Mouse (Mus musculus) midbrain, embryonic 13.5 days (tissue): Measurements from ENCODE around the gene Xylt1. TPM values are rescaled to one million over a fixed set of nuclear protein-coding genes. Genes with fewer than 3 reads are reported as not detected.

ENCODE experiments used
- ATAC-seq: fragments of 200-750 bp; cut with Nextera tagmentation; 2 replicates; pipeline ENCODE4 v1.8.0; 2017; ENCODE audit warnings: mild to moderate bottlenecking, moderate TSS enrichment, moderate library complexity
- H3K27ac ChIP-seq: fragments of 300-500 bp; sonication (generic); 2 replicates; pipeline ENCODE4 v1.5.1; 2015; ENCODE audit warnings: inconsistent platforms, mild to moderate bottlenecking, moderate library complexity
- H3K27me3 ChIP-seq: fragments of 300-500 bp; sonication (generic); 2 replicates; pipeline ENCODE4 v1.6.1; 2015; ENCODE audit warnings: mild to moderate bottlenecking, inconsistent platforms
- H3K36me3 ChIP-seq: fragments of 300-500 bp; sonication (generic); 2 replicates; pipeline ENCODE4 v1.6.1; 2015; ENCODE audit warnings: mild to moderate bottlenecking, inconsistent platforms
- H3K4me1 ChIP-seq: fragments of 300-500 bp; sonication (generic); replicated peaks from 2 replicates; pipeline ENCODE4 v1.6.1; 2015; ENCODE audit warnings: inconsistent platforms
- H3K4me2 ChIP-seq: fragments of 300-500 bp; sonication (generic); replicated peaks from 2 replicates; pipeline ENCODE4 v1.6.1; 2015; ENCODE audit warnings: moderate library complexity, mild to moderate bottlenecking, inconsistent platforms
- H3K4me3 ChIP-seq: fragments of 300-500 bp; sonication (generic); replicated peaks from 2 replicates; pipeline ENCODE4 v1.5.1; 2015; ENCODE audit warnings: mild to moderate bottlenecking, inconsistent platforms
- H3K9ac ChIP-seq: fragments of 300-500 bp; sonication (generic); replicated peaks from 2 replicates; pipeline ENCODE4 v1.6.1; 2015; ENCODE audit warnings: mild to moderate bottlenecking, inconsistent platforms
- H3K9me3 ChIP-seq: fragments of 300-500 bp; sonication (generic); 2 replicates; pipeline ENCODE4 v1.6.1; 2016; ENCODE audit warnings: mild to moderate bottlenecking, inconsistent platforms
- WGBS: fragments of 180-500 bp; shearing (Covaris S2); methylation state at CpG from one replicate; pipeline ENCODE4 v1.1.7; 2015; 5-methylcytosine and 5-hydroxymethylcytosine counted together
- polyA plus RNA-seq: library from polyadenylated mRNA; unstranded; fragments of >200 nt; fragmentation: Nextera tagmentation; extraction: Ambion mirVana; gene quantifications from 2 replicates; pipeline ENCODE4 v1.2.1, GENCODE M21; 2015

The Xylt1 gene
- polyA plus RNA-seq, 1 experiment from 2014 or later, result 1.7 TPM

- peaks cover 40% of the 10 kb centered on the region for H3K27me3 ChIP-seq
- no peaks in the 10 kb centered on the region for H3K9me3 ChIP-seq
- H3K4me1 ChIP-seq, result peaks cover 29% of the 10 kb centered on the region
- ATAC-seq, result peak; percentile 82
- peak overlapping the region; percentile 86 for H3K27ac ChIP-seq
- H3K4me3 ChIP-seq, result peak overlapping the region; percentile 85
- no peaks in the 10 kb centered on the region for H3K36me3 ChIP-seq
- WGBS, result under 1% methylated on average over 50 of the region's 64 CpGs
- peak overlapping the region; percentile 89 for H3K9ac ChIP-seq
- peak overlapping the region; percentile 86 for H3K4me2 ChIP-seq
Measured at GRCm38 (mm10) chr7:117381188-117381981, 606 bp downstream of the Xylt1 start.

- 38% methylated on average over 2 of the region's 2 CpGs for WGBS
- no peak overlapping the region for H3K27ac ChIP-seq
- ATAC-seq, result no peak
Measured at GRCm38 (mm10) chr7:117382006-117382405, 1.2 kb downstream of the Xylt1 start.

GRCm38 (mm10) chr7:117383147-117383940 is 2.6 kb downstream of the Xylt1 start:
- Histone ChIP-seq H3K36me3 (no peaks in the 10 kb centered on the region), H3K9ac (0 out of 2 replicates have a peak overlapping the region, but pooled peaks have one; percentile 28), H3K9me3 (no peaks in the 10 kb centered on the region), H3K4me1 (peaks cover 29% of the 10 kb centered on the region), H3K4me3 (peak overlapping the region; percentile 85), H3K27me3 (peaks cover 29% of the 10 kb centered on the region), H3K4me2 (peak overlapping the region; percentile 86), H3K27ac (no peak overlapping the region)
- ATAC-seq, result no peak
- WGBS, result 72% methylated on average over 7 of the region's 7 CpGs

More at GRCm38 (mm10) chr7:117382006-117382405, 1.2 kb downstream of the Xylt1 start:
- peak overlapping the region; percentile 85 for H3K4me3 ChIP-seq
- peak overlapping the region; percentile 89 for H3K9ac ChIP-seq
- no peaks in the 10 kb centered on the region for H3K36me3 ChIP-seq
- no peaks in the 10 kb centered on the region for H3K9me3 ChIP-seq
- peaks cover 40% of the 10 kb centered on the region for H3K27me3 ChIP-seq
- H3K4me1 ChIP-seq, result peaks cover 29% of the 10 kb centered on the region
- peak overlapping the region; percentile 86 for H3K4me2 ChIP-seq

GRCm38 (mm10) chr7:117386376-117386775 is 5.6 kb downstream of the Xylt1 start:
- Histone ChIP-seq H3K27me3 (peaks cover 14% of the 10 kb centered on the region), H3K4me3 (no peak overlapping the region), H3K4me1 (peaks cover 20% of the 10 kb centered on the region), H3K9ac (no peak overlapping the region), H3K27ac (no peak overlapping the region), H3K36me3 (no peaks in the 10 kb centered on the region), H3K4me2 (no peak overlapping the region), H3K9me3 (no peaks in the 10 kb centered on the region)
- ATAC-seq, result no peak
- WGBS, result 89% methylated on average over 4 of the region's 4 CpGs

- 87% methylated on average over 9 of the region's 9 CpGs for WGBS
- no peaks in the 10 kb centered on the region for H3K36me3 ChIP-seq
- no peaks in the 10 kb centered on the region for H3K9me3 ChIP-seq
- 0 out of 2 replicates have a peak, but pooled peaks cover 3% of the 10 kb centered on the region for H3K4me1 ChIP-seq
- no peak overlapping the region for H3K4me3 ChIP-seq
- H3K4me2 ChIP-seq, result no peak overlapping the region
- ATAC-seq, result no peak
- H3K9ac ChIP-seq, result no peak overlapping the region
- H3K27ac ChIP-seq, result no peak overlapping the region
- H3K27me3 ChIP-seq, result no peaks in the 10 kb centered on the region; the same call in 1 of the 2 replicates
Measured at GRCm38 (mm10) chr7:117388284-117388988, 7.7 kb downstream of the Xylt1 start.

- no peaks in the 10 kb centered on the region for H3K9me3 ChIP-seq
- ATAC-seq, result no peak
- 95% methylated on average over 3 of the region's 3 CpGs for WGBS
- no peak overlapping the region for H3K9ac ChIP-seq
- 0 out of 2 replicates have a peak, but pooled peaks cover 3% of the 10 kb centered on the region for H3K4me1 ChIP-seq
- no peaks in the 10 kb centered on the region for H3K36me3 ChIP-seq
- no peak overlapping the region for H3K4me3 ChIP-seq
- H3K27ac ChIP-seq, result no peak overlapping the region
- no peak overlapping the region for H3K4me2 ChIP-seq
- H3K27me3 ChIP-seq, result no peaks in the 10 kb centered on the region
Measured at GRCm38 (mm10) chr7:117389048-117389447, 8.3 kb downstream of the Xylt1 start.

GRCm38 (mm10) chr7:117392863-117393569 is 12.2 kb downstream of the Xylt1 start:
- ATAC-seq, result no peak
- Histone ChIP-seq H3K9me3 (no peaks in the 10 kb centered on the region), H3K4me1 (peaks cover 15% of the 10 kb centered on the region), H3K4me2 (no peak overlapping the region), H3K27me3 (no peaks in the 10 kb centered on the region), H3K27ac (no peak overlapping the region), H3K9ac (no peak overlapping the region), H3K36me3 (no peaks in the 10 kb centered on the region), H3K4me3 (no peak overlapping the region)
- 75% methylated on average over 13 of the region's 13 CpGs for WGBS

- H3K36me3 ChIP-seq, result no peaks in the 10 kb centered on the region
- no peaks in the 10 kb centered on the region for H3K27me3 ChIP-seq
- H3K9ac ChIP-seq, result no peak overlapping the region
- H3K4me2 ChIP-seq, result no peak overlapping the region
- H3K4me1 ChIP-seq, result peaks cover 15% of the 10 kb centered on the region
- H3K4me3 ChIP-seq, result no peak overlapping the region
- H3K9me3 ChIP-seq, result 0 out of 2 replicates have a peak, but pooled peaks cover 3% of the 10 kb centered on the region
- no peak for ATAC-seq
- WGBS, result 89% methylated on average over 4 of the region's 4 CpGs
- no peak overlapping the region for H3K27ac ChIP-seq
Measured at GRCm38 (mm10) chr7:117393976-117394375, 13.2 kb downstream of the Xylt1 start.

- WGBS, result 92% methylated on average over 6 of the region's 6 CpGs
- Histone ChIP-seq H3K4me3 (no peak overlapping the region), H3K36me3 (no peaks in the 10 kb centered on the region), H3K9ac (no peak overlapping the region), H3K27ac (no peak overlapping the region), H3K4me2 (no peak overlapping the region), H3K4me1 (peaks cover 15% of the 10 kb centered on the region), H3K9me3 (0 out of 2 replicates have a peak, but pooled peaks cover 3% of the 10 kb centered on the region), H3K27me3 (no peaks in the 10 kb centered on the region)
- ATAC-seq, result no peak
Measured at GRCm38 (mm10) chr7:117394380-117394779, 13.6 kb downstream of the Xylt1 start.

GRCm38 (mm10) chr7:117395511-117395910 is 14.7 kb downstream of the Xylt1 start:
- H3K27ac ChIP-seq, result no peak overlapping the region
- no peak overlapping the region for H3K9ac ChIP-seq
- H3K4me3 ChIP-seq, result no peak overlapping the region
- no peak overlapping the region for H3K4me2 ChIP-seq
- no peaks in the 10 kb centered on the region for H3K36me3 ChIP-seq
- no peaks in the 10 kb centered on the region for H3K27me3 ChIP-seq
- ATAC-seq, result no peak
- WGBS, result 83% methylated on average over 6 of the region's 6 CpGs
- H3K9me3 ChIP-seq, result 0 out of 2 replicates have a peak, but pooled peaks cover 3% of the 10 kb centered on the region
- peaks cover 15% of the 10 kb centered on the region for H3K4me1 ChIP-seq

GRCm38 (mm10) chr7:117397877-117398276 is 17.1 kb downstream of the Xylt1 start:
- 0 out of 2 replicates have a peak, but pooled peaks cover 3% of the 10 kb centered on the region for H3K9me3 ChIP-seq
- H3K36me3 ChIP-seq, result no peaks in the 10 kb centered on the region
- WGBS, result 92% methylated on average over 6 of the region's 6 CpGs
- no peak for ATAC-seq
- H3K27ac ChIP-seq, result no peak overlapping the region
- no peak overlapping the region for H3K9ac ChIP-seq
- no peak overlapping the region for H3K4me2 ChIP-seq
- no peak overlapping the region for H3K4me3 ChIP-seq
- H3K27me3 ChIP-seq, result no peaks in the 10 kb centered on the region
- H3K4me1 ChIP-seq, result peaks cover 15% of the 10 kb centered on the region
